Mouse (Mus musculus): ENCODE data around the gene Armc9. TPM values are rescaled to one million over a fixed set of nuclear protein-coding genes. Genes with fewer than 3 reads are reported as not detected.

Armc9 gene
- polyA plus RNA-seq, 1 experiment from 2014 or later = 13.7 TPM

DNA sequence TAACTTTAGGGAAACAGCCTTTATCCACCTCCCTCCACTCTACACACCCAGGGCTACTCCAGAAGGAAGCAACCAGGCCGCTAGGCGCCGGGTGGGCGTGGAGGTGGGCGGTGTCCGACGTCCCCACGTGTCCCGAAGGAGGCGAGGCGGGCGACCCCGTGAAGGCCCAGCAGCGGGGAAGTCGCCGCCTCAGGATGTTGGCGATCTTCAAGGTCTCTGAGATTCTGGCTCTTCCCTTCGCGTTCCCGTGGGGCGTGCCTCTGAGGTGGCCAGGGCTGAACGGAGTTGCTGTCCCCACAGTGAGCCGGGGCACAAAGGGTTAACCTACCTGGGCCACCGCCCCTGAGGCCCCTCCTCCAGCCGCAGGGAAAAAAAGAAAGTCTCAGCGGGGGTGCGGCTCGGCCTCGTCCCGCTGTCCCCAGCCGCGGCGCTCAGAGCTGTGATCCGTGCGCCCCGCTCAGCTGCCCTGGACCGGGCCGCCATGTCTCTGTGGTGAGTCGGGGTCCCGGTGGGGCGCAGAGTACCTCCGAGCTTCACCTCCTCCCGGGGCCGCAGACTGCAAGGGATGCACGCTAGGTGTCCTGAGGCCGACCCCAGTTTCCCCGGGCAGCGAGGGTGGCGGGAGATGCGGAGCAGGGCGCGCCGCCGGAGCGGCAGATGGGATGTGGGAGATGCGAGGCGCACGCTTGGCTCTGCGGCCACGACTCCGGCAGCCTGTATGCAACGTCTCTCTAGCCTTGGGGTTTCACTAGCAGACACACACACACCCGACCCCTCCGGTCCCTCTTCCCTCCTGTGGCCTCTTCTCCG is 148.7 kb downstream of the Armc9 start:
- H3K9me3 ChIP-seq = no peaks in the 10 kb centered on the region
- no peak overlapping the region for H3K27ac ChIP-seq (replicated peaks)
- peak overlapping the region; percentile 67 for H3K4me3 ChIP-seq
- H3K36me3 ChIP-seq = no peaks in the 10 kb centered on the region
- ATAC-seq (ENCODE audit: extremely low read depth, insufficient number of reproducible peaks, low FRiP score, low TSS enrichment) = no peak; the same call in 1 of the 2 replicates
- peaks cover 67% of the 10 kb centered on the region for H3K27me3 ChIP-seq (replicated peaks)
- H3K4me1 ChIP-seq = peaks cover 23% of the 10 kb centered on the region
- WGBS = 1% methylated on average over 64 of the region's 65 CpGs
- H3K9ac ChIP-seq = peak overlapping the region; percentile 78
- peak overlapping the region; percentile 98 for H3K4me2 ChIP-seq

DNA sequence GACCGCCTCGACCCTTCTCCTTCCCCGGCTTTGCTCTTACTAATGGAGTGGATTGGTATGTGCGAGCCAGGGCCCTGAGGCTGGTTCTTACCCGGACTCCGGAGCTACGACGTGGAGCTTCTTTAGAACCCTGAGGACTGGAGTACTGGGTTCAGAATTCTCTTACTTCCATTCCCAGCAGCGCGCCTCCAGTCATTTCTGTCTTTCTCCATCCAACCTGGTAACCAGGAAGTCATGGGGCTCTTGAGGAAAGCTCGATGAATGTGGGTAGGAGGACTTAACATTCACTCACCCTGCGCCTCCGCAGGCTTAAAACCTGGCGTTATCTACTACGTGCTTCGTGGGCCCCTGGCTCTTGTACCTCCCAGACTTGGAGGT is 149.3 kb downstream of the Armc9 start:
- Histone ChIP-seq H3K36me3 (no peaks in the 10 kb centered on the region), H3K4me3 (peak overlapping the region; percentile 67), H3K9ac (peak overlapping the region; percentile 78), H3K27ac (replicated peaks) (no peak overlapping the region), H3K27me3 (replicated peaks) (peaks cover 67% of the 10 kb centered on the region), H3K4me1 (peaks cover 23% of the 10 kb centered on the region), H3K9me3 (no peaks in the 10 kb centered on the region), H3K4me2 (peak overlapping the region; percentile 98)
- ATAC-seq (ENCODE audit: extremely low read depth, insufficient number of reproducible peaks, low FRiP score, low TSS enrichment) = no peak
- WGBS = 2% methylated on average over 16 of the region's 16 CpGs

DNA sequence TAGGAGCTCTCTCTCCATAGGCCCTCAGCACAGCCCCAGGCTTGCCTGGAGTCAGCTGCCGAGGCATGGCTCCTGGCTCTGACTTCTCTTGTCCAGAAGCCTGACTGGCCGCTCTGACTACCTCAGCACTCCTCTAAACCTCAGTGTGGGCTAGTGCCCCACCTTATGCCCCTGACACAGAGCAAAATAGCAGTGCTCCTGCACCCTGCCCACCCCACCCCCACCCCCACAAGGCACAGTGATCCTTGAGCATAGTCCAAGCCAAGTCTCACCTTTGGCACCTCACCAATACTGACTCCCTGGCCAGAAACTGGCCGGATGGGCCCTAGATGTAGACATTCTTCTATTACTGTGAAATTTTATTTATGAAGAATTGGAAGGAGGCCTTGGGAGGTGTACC is 152.1 kb downstream of the Armc9 start:
- WGBS = 75% methylated on average over 3 of the region's 3 CpGs
- no peak for ATAC-seq (ENCODE audit: extremely low read depth, insufficient number of reproducible peaks, low FRiP score, low TSS enrichment)
- no peak overlapping the region for H3K9ac ChIP-seq
- H3K4me1 ChIP-seq = peaks cover 17% of the 10 kb centered on the region
- H3K4me2 ChIP-seq = no peak overlapping the region
- no peaks in the 10 kb centered on the region for H3K36me3 ChIP-seq
- H3K27ac ChIP-seq (replicated peaks) = no peak overlapping the region
- no peaks in the 10 kb centered on the region for H3K9me3 ChIP-seq
- H3K4me3 ChIP-seq = no peak overlapping the region
- peaks cover 56% of the 10 kb centered on the region for H3K27me3 ChIP-seq (replicated peaks)

DNA sequence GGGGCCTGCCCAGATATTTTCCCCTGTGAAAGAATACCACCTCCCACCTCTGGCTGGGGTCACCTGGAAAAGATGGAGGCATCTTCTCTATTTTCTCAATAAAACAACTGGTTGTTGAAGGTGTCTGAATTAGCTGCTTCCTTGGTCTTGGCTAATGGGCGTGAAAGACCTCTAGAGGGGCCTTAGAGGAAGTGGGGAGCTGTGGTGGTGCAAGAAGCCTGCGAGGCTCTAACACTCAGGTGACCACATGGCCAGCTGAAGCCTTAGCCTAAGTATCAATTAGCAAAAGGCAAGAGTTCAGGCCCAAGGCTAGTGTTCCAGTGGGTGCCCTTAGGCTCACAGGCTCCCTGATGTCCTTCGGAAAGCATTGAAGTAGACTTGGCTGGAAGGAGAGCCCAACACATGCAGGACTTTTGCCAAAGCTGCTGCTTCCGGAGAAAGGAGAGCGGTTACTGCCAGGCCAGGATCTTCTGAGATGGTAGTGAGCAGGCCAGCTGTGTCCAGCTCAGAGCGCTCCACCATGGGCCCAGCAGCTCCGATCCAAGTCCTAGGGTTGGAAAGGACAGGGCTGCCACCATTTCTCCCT is 152.7 kb downstream of the Armc9 start:
- no peak for ATAC-seq (ENCODE audit: extremely low read depth, insufficient number of reproducible peaks, low FRiP score, low TSS enrichment)
- 83% methylated on average over 7 of the region's 7 CpGs for WGBS
- Histone ChIP-seq H3K4me1 (peaks cover 17% of the 10 kb centered on the region), H3K27ac (replicated peaks) (no peak overlapping the region), H3K36me3 (no peaks in the 10 kb centered on the region), H3K4me2 (no peak overlapping the region), H3K9me3 (no peaks in the 10 kb centered on the region), H3K9ac (no peak overlapping the region), H3K4me3 (no peak overlapping the region), H3K27me3 (replicated peaks) (peaks cover 50% of the 10 kb centered on the region)

DNA sequence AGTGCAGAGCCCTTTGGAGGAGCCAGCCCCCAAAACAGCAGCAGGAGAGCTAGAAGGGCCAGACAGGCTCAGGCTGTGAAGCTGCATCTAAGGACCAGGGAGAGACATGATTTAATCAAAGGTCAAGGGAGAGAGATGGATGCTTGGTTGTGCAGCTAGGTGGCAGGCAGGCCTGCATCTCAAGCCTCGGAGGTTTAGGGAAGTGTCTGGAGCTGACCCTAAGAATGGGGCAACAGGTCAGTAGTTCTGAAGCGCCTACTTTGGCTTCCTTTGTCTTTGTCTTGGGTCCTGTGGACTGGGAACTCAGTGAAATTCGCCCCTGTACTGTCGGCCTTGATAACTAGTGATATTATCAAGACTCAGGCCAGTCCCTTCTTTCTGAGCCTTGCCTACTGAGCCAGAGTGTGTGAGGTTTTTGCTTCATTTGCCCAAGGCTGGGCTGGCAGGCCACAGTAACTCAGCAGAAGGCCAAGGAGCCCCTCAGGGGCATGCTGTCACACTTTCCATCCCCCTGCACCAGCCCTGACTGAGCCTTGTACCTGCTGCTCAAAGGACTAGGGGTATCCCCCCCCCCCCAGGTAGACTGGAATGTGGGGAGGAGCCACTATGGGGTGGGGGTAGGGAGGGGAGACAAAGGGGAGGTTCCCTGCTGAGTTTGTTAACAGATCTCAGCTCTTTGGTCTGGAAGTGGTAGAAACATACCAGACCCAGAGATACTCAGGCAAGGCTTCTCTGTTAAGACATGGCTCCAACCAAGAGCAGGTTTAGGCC is 153.5 kb downstream of the Armc9 start:
- WGBS = 44% methylated on average over 4 of the region's 4 CpGs
- H3K4me3 ChIP-seq = no peak overlapping the region
- no peak overlapping the region for H3K27ac ChIP-seq (replicated peaks)
- peaks cover 43% of the 10 kb centered on the region for H3K27me3 ChIP-seq (replicated peaks)
- no peaks in the 10 kb centered on the region for H3K36me3 ChIP-seq
- no peak overlapping the region for H3K9ac ChIP-seq
- peaks cover 12% of the 10 kb centered on the region for H3K4me1 ChIP-seq
- H3K9me3 ChIP-seq = no peaks in the 10 kb centered on the region
- ATAC-seq (ENCODE audit: extremely low read depth, insufficient number of reproducible peaks, low FRiP score, low TSS enrichment) = no peak
- H3K4me2 ChIP-seq = no peak overlapping the region

DNA sequence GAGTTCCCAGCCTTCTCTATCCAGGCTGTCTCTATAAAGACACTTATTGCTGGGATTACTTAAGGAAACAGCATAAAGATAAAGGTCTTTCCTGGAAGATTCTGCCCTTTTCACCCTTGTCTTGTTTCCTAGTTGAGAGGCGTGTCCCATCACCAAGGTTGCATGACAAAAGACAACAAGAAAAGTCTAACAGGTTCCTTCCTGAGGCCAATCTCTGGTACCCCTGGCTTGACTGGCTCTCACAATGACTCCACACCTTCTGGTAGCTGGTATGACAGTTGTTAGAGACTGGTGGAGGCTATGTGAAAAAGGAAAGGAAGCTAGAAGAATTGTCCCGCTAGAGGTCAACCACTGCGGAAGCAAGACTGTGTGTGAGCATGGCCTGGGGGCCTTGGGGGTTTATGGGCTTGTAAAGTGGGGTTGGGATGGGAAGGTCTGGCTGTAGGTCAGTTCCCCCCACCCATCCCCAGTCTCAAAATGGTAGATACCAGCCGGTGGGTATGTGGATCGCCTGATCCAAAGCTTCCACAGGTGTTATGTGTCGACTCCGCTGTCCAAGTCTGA is 154.8 kb downstream of the Armc9 start:
- WGBS = 84% methylated on average over 7 of the region's 7 CpGs
- peaks cover under 1% of the 10 kb centered on the region; the same call in 1 of the 2 replicates for H3K4me1 ChIP-seq
- peaks cover 35% of the 10 kb centered on the region for H3K27me3 ChIP-seq (replicated peaks)
- no peak for ATAC-seq (ENCODE audit: extremely low read depth, insufficient number of reproducible peaks, low FRiP score, low TSS enrichment)
- H3K9ac ChIP-seq = no peak overlapping the region
- H3K4me3 ChIP-seq = no peak overlapping the region
- no peaks in the 10 kb centered on the region for H3K36me3 ChIP-seq
- H3K9me3 ChIP-seq = no peaks in the 10 kb centered on the region
- H3K4me2 ChIP-seq = no peak overlapping the region
- H3K27ac ChIP-seq (replicated peaks) = no peak overlapping the region

DNA sequence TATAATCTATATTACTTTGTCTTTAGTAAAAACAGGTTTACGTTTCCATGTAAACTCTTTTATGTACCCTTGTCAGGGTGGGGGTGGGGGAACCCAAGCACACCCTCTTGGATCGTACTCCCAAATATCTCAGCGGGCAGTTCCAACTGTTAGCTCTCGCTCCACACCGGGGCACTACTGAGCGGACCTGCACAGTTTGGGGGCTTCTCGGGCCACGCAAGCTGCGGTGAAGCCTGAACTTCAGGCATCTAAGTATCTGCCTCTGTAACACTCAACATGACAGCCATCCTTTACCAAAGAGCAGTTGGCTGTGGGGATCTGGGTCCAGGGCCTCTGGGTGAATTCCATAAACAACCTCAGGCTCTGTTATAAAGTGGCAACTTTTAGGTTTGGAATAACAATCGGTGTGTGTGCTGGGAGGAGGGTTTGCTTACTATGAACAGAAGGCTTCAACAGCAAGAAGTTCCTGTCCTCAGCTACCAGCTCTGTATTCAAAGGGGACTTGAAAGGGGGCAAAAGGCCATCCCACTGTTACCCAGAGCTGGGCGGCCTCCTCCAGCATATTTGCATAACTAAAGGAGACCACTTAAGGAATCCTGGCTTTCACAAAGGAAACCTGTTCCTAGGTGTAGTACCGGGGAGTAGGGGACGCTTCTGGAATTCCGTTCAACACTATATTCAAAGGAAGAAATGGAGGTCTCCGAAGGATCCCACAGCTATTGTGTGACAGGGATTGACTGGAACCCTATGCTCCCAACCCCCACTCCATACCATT is 156.1 kb downstream of the Armc9 start:
- Histone ChIP-seq H3K4me1 (no peaks in the 10 kb centered on the region; the same call in 1 of the 2 replicates), H3K9ac (no peak overlapping the region), H3K27ac (replicated peaks) (no peak overlapping the region), H3K4me2 (no peak overlapping the region), H3K27me3 (replicated peaks) (peaks cover 21% of the 10 kb centered on the region), H3K9me3 (no peaks in the 10 kb centered on the region), H3K4me3 (no peak overlapping the region), H3K36me3 (no peaks in the 10 kb centered on the region)
- WGBS = 39% methylated on average over 15 of the region's 15 CpGs
- ATAC-seq (ENCODE audit: extremely low read depth, insufficient number of reproducible peaks, low FRiP score, low TSS enrichment) = no peak

DNA sequence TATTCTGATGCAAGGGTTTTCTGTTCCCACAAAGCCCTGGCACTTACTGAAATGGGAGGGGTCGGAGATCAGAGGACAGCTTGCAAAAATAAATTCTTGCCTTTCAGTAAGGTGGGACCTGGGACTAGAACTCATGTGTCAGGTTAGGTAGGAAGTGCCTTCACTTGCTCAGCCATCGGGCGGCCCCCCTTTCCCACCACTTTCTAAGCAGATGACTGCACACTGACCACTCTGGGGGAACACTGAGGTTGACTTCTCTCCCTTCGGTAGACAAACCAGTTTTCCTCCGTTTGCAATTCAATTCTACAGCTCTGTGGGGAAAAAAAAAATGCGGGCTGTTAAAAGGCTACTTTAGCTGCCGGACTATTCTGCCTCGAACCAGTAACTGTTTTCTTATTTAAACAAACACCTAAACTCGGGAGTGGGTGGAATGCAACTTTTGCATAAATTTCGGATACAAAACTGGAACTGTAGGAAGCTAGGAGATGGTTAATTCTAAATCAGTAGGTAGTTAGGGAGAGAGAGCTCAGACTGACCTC is 157.0 kb downstream of the Armc9 start:
- no peak for ATAC-seq (ENCODE audit: extremely low read depth, insufficient number of reproducible peaks, low FRiP score, low TSS enrichment)
- Histone ChIP-seq H3K27me3 (replicated peaks) (peaks cover 15% of the 10 kb centered on the region; the same call in 1 of the 2 replicates), H3K4me1 (no peaks in the 10 kb centered on the region; the same call in 1 of the 2 replicates), H3K36me3 (no peaks in the 10 kb centered on the region), H3K9me3 (no peaks in the 10 kb centered on the region), H3K9ac (no peak overlapping the region), H3K4me2 (no peak overlapping the region), H3K27ac (replicated peaks) (no peak overlapping the region), H3K4me3 (no peak overlapping the region)
- WGBS = 47% methylated on average over 10 of the region's 10 CpGs

DNA sequence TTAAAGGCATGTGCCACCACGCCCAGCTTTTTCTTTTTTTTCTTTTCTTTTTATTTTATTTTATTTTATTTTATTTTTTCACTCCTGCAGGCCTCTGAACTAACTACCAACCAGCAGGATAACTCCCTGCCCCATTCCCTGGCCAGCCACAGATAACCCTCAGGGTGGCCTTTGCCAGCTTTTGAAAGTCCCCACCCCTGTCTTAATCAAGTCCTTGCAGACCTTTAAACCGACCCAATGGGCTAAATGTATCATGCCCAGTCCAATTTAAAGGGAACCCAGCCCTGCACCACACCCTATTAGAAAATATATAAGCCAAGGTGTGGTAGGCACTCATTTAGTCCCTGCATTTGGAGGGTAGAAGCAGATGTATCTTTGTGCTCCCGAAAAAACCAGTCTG is 157.7 kb downstream of the Armc9 start:
- Histone ChIP-seq H3K9ac (no peak overlapping the region), H3K36me3 (no peaks in the 10 kb centered on the region), H3K27ac (replicated peaks) (no peak overlapping the region), H3K27me3 (replicated peaks) (peaks cover 15% of the 10 kb centered on the region; the same call in 1 of the 2 replicates), H3K9me3 (no peaks in the 10 kb centered on the region), H3K4me1 (no peaks in the 10 kb centered on the region; the same call in 1 of the 2 replicates), H3K4me2 (no peak overlapping the region), H3K4me3 (no peak overlapping the region)
- ATAC-seq (ENCODE audit: extremely low read depth, insufficient number of reproducible peaks, low FRiP score, low TSS enrichment) = no peak
- WGBS = 73% methylated on average over 3 of the region's 3 CpGs

DNA sequence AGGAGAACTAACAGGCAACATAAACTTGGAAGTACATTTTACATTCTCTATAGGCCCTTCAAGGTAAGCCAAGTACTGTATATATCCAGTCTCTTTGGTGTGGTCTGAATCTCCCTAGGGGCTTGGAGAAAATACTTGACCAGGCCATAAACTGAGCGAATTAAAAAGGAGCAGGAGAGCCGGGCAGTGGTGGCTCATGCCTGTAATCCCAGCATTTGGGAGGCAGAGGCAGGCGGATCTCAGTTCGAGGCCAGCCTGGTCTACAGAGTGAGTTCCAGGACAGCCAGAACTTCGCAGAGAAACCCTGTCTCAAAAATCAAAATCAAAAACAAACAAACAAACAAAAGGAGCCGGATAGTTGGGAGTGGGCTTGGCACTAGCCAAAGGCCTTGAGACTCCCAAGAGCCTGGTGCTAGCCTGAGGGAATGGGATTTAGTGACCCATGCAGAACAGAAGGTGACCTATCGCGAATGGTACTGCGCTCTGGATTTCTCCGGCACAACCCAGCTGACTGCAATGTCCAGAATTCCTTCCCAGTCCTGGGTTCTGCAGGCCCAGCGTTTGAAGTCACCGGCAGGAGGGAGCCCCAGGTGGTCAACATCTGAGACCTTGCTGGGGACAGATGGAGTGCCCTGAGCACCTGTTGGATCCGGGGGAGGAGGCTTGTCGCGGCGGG is 158.7 kb downstream of the Armc9 start:
- H3K27ac ChIP-seq (replicated peaks) = no peak overlapping the region
- no peaks in the 10 kb centered on the region for H3K9me3 ChIP-seq
- no peak overlapping the region; the same call in 1 of the 2 replicates for H3K4me3 ChIP-seq
- H3K9ac ChIP-seq = no peak overlapping the region
- no peaks in the 10 kb centered on the region for H3K36me3 ChIP-seq
- H3K4me2 ChIP-seq = peak overlapping the region; percentile 37
- peaks cover 12% of the 10 kb centered on the region; the same call in 1 of the 2 replicates for H3K27me3 ChIP-seq (replicated peaks)
- WGBS = 47% methylated on average over 16 of the region's 16 CpGs
- no peak for ATAC-seq (ENCODE audit: extremely low read depth, insufficient number of reproducible peaks, low FRiP score, low TSS enrichment)
- H3K4me1 ChIP-seq = no peaks in the 10 kb centered on the region; the same call in 1 of the 2 replicates

Data from heart, embryonic 13.5 days (tissue).